Mouse (Mus musculus) 3134 (cell line): ENCODE results near the gene Gmpr.

Experiments
- DNase-seq: peaks from one replicate; pipeline ENCODE4 v3.0.0-alpha.2; 2011; ENCODE audit warnings: low spot score; ENCODE audit not compliant: insufficient read length; ENCODE audit errors: extremely low read depth

The Gmpr gene

GRCm38 (mm10) chr13:45595416-45595815 is 88.2 kb downstream of the Gmpr start:
- no peak for DNase-seq

GRCm38 (mm10) chr13:45599831-45600230 is 92.6 kb downstream of the Gmpr start:
- no peak for DNase-seq

DNA sequence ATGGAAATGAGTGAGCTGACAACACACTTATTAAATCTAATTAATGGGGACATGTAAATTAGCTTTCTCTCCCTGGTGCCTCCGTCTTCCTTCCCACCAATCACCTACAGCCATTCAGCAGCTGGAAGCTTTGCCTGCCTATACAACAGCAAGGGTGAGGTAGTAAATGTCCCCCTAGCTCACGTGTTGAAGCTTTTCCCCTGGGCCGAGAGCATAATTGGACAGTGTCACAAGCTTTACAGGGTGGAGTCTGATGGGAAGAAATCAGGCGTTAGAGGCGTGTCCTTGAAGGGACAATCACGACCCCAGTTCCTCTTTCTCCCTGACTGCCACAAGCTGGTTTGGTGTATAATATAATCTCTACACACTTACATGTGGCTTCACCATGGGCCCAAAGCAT is 93.2 kb downstream of the Gmpr start:
- DNase-seq, result no peak
